Mouse (Mus musculus) lung, embryonic 16.5 days (tissue): ENCODE measurements around the gene Rnase10. TPM values are rescaled to one million over a fixed set of nuclear protein-coding genes. Genes with fewer than 3 reads are reported as not detected.
"Not testable (repeated sequence)": the region's sequence is repeated elsewhere in the genome, so short reads cannot be mapped to it uniquely, and the experiment has no call there.

Experiments used
- ATAC-seq: fragments of 200-750 bp; cut with Nextera tagmentation; 2 replicates; pipeline ENCODE4 v1.8.0; 2017; ENCODE audit warnings: low read depth, mild to moderate bottlenecking, moderate library complexity
- H3K27ac ChIP-seq: fragments of 300-500 bp; sonication (generic); 2 replicates; pipeline ENCODE4 v1.5.1; 2014; ENCODE audit warnings: mild to moderate bottlenecking, control low read depth, low read length
- H3K27me3 ChIP-seq: fragments of 300-500 bp; sonication (generic); 2 replicates; pipeline ENCODE4 v1.6.1; 2014; ENCODE audit warnings: low read depth, low read length, mixed read lengths; ENCODE audit not compliant: control insufficient read depth, insufficient read depth
- H3K36me3 ChIP-seq: fragments of 300-500 bp; sonication (generic); 2 replicates; pipeline ENCODE4 v1.6.1; 2014; ENCODE audit warnings: low read length; ENCODE audit not compliant: control insufficient read depth, insufficient read depth
- H3K4me1 ChIP-seq: fragments of 300-500 bp; sonication (generic); replicated peaks from 2 replicates; pipeline ENCODE4 v1.6.1; 2014; ENCODE audit warnings: low read length, mixed read lengths; ENCODE audit not compliant: control insufficient read depth, insufficient read depth
- H3K4me2 ChIP-seq: fragments of 300-500 bp; sonication (generic); 2 replicates; pipeline ENCODE4 v1.6.1; 2014; ENCODE audit warnings: low read depth, low read length, control low read depth
- H3K4me3 ChIP-seq: fragments of 300-500 bp; sonication (generic); 2 replicates; pipeline ENCODE4 v1.5.1; 2014; ENCODE audit warnings: mild to moderate bottlenecking, low read length, control low read depth
- H3K9ac ChIP-seq: fragments of 300-500 bp; sonication (generic); 2 replicates; pipeline ENCODE4 v1.6.1; 2014; ENCODE audit warnings: low read length, control low read depth
- H3K9me3 ChIP-seq: fragments of 300-500 bp; sonication (generic); 2 replicates; pipeline ENCODE4 v1.6.1; 2016; ENCODE audit warnings: low read length; ENCODE audit not compliant: control insufficient read depth
- WGBS: fragments of 180-500 bp; shearing (Covaris S2); extraction: QIAGEN DNeasy Blood & Tissue Kit; methylation state at CpG from one replicate; pipeline ENCODE4 v1.1.7; 2014; 5-methylcytosine and 5-hydroxymethylcytosine counted together
- polyA plus RNA-seq: library from polyadenylated mRNA; unstranded; fragments of >200 nt; fragmentation: Nextera tagmentation; extraction: Ambion mirVana; gene quantifications from 2 replicates; pipeline ENCODE4 v1.2.1, GENCODE M21; 2015

Gene Rnase10
- polyA plus RNA-seq, 1 experiment from 2014 or later = 0.26 TPM

DNA sequence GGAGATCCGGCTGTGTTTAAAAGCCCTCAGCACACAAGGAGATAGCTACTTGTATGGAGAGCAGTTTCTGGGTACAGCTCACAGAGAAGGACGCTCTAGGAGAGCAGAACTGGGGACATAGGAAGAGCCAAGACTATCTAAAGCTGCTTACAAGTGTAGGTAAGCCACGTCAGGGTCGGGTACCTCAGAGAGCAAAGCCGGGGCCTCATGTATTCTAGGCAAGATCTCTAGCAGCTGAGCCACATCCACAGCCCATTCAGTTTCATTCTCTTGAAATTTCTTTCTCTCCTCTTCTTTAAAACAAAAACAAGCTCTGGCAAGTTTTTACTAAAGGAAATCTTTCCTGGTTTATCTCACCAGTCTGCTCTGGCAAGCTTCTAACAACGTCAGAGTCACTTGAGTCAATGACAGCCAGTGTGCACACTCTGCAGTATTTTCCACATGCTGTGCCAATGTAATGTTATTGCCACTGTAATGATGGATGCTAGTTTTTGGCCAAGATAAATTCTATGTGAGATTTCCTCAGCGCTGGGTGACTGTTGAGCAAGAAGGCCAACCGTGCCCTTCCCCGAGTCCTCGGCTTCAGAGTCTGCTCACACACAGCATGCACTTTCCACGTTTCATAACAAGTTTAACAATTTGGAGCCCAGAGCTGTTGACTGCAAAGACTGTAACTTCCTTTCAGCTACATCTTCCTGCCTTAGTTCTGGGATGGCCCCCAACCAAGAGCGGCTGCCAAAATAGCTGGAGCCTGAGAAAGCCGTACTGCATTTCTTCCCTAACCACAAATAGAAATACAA lies 563 bp downstream of the Rnase10 start:
- Histone ChIP-seq H3K9ac (peak overlapping the region; percentile 41), H3K36me3 (no peaks in the 10 kb centered on the region), H3K9me3 (no peaks in the 10 kb centered on the region), H3K4me1 (peaks cover 16% of the 10 kb centered on the region), H3K27ac (peak overlapping the region; percentile 98), H3K27me3 (no peaks in the 10 kb centered on the region), H3K4me2 (peak overlapping the region; percentile 27), H3K4me3 (no peak overlapping the region)
- WGBS = 43% methylated on average over 13 of the region's 13 CpGs
- ATAC-seq = peak; percentile 96

GRCm38 (mm10) chr14:51008781-51009180 lies 1.2 kb downstream of the Rnase10 start:
- Histone ChIP-seq H3K36me3 (no peaks in the 10 kb centered on the region), H3K4me1 (peaks cover 16% of the 10 kb centered on the region), H3K9me3 (no peaks in the 10 kb centered on the region), H3K27me3 (no peaks in the 10 kb centered on the region), H3K4me2 (peak overlapping the region; percentile 14; the same call in 1 of the 2 replicates), H3K9ac (no peak overlapping the region), H3K27ac (peak overlapping the region; percentile 98), H3K4me3 (no peak overlapping the region)
- peak; percentile 3; the same call in 1 of the 2 replicates for ATAC-seq
- 60% methylated on average over 4 of the region's 4 CpGs for WGBS

- H3K27me3 ChIP-seq = no peaks in the 10 kb centered on the region
- 72% methylated on average over 6 of the region's 6 CpGs for WGBS
- no peak overlapping the region for H3K4me3 ChIP-seq
- no peak for ATAC-seq
- no peak overlapping the region for H3K4me2 ChIP-seq
- H3K9me3 ChIP-seq = no peaks in the 10 kb centered on the region
- no peaks in the 10 kb centered on the region for H3K36me3 ChIP-seq
- peak overlapping the region; percentile 98 for H3K27ac ChIP-seq
- H3K4me1 ChIP-seq = peaks cover 16% of the 10 kb centered on the region
- no peak overlapping the region for H3K9ac ChIP-seq
These were observed 2.0 kb downstream of the Rnase10 start for GRCm38 (mm10) chr14:51009572-51009971.

DNA sequence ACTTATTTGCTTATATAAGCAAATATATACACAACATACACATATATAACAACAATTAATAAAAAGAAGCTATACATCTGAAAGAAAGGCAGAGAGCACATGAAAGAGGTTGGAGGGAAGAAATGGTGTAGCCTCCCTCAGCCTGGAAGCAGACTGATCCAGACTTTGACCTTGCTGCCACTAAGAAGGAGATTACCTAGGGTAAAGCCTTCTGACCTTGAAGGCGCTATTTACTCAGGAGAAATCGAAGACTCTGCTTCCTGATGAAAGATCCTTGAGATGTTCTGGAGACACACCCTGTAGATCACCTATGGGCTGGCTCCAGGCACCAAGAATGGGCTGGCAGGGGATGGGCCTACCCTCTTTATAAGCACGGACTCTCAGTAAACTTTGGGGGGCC lies 7.2 kb downstream of the Rnase10 start:
- H3K9me3 ChIP-seq, H3K27ac ChIP-seq: not testable (repeated sequence)
- 73% methylated on average over 3 of the region's 3 CpGs for WGBS

DNA sequence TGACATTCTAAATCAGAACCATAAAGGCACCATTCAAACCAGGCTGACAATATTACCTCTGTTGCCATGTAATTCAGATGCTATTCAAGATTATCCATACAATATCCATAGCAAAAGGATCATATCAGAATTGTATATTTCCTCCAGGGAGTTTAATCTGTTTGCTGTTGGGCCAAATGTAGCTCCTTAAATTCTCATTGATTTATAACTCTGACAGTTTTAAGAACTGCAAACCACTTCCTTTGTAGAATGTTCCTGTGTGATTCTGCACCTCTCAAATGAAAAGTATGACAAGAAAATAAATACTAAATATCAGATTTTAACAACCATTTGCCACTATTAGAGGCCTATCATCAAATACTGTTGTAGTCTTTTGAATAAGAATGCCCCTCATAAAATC lies 8.2 kb downstream of the Rnase10 start:
- 0 out of 2 replicates have a peak, but pooled peaks cover 3% of the 10 kb centered on the region for H3K4me1 ChIP-seq
- H3K4me3 ChIP-seq = no peak overlapping the region
- no peaks in the 10 kb centered on the region for H3K9me3 ChIP-seq
- H3K4me2 ChIP-seq = no peak overlapping the region
- no peak overlapping the region for H3K9ac ChIP-seq
- ATAC-seq = no peak
- H3K27me3 ChIP-seq = no peaks in the 10 kb centered on the region
- no peaks in the 10 kb centered on the region for H3K36me3 ChIP-seq
- no peak overlapping the region for H3K27ac ChIP-seq

More for the DNA sequence above, 7.2 kb downstream of the Rnase10 start:
- H3K9ac ChIP-seq, ATAC-seq, H3K4me3 ChIP-seq, H3K27me3 ChIP-seq, H3K4me1 ChIP-seq, H3K36me3 ChIP-seq, H3K4me2 ChIP-seq: not testable (repeated sequence)

GRCm38 (mm10) chr14:51017256-51017655 lies 9.7 kb downstream of the Rnase10 start:
- Histone ChIP-seq H3K9ac (no peak overlapping the region), H3K36me3 (no peaks in the 10 kb centered on the region), H3K4me3 (no peak overlapping the region), H3K9me3 (no peaks in the 10 kb centered on the region), H3K4me1 (0 out of 2 replicates have a peak, but pooled peaks cover 3% of the 10 kb centered on the region), H3K27ac (0 out of 2 replicates have a peak overlapping the region, but pooled peaks have one; percentile 10), H3K4me2 (no peak overlapping the region), H3K27me3 (no peaks in the 10 kb centered on the region)
- 61% methylated on average over 3 of the region's 3 CpGs for WGBS
- peak; percentile 73 for ATAC-seq

GRCm38 (mm10) chr14:51023457-51023856 lies 15.9 kb downstream of the Rnase10 start:
- H3K4me1 ChIP-seq = no peaks in the 10 kb centered on the region
- H3K36me3 ChIP-seq = no peaks in the 10 kb centered on the region
- 77% methylated on average over 4 of the region's 4 CpGs for WGBS
- ATAC-seq = no peak
- no peak overlapping the region for H3K9ac ChIP-seq
- H3K27me3 ChIP-seq = no peaks in the 10 kb centered on the region
- no peak overlapping the region for H3K4me2 ChIP-seq
- H3K27ac ChIP-seq = no peak overlapping the region
- no peaks in the 10 kb centered on the region for H3K9me3 ChIP-seq
- no peak overlapping the region for H3K4me3 ChIP-seq

- Histone ChIP-seq H3K27me3 (no peaks in the 10 kb centered on the region), H3K36me3 (no peaks in the 10 kb centered on the region), H3K4me2 (no peak overlapping the region), H3K4me3 (no peak overlapping the region), H3K4me1 (no peaks in the 10 kb centered on the region), H3K27ac (no peak overlapping the region), H3K9ac (no peak overlapping the region), H3K9me3 (no peaks in the 10 kb centered on the region)
- no peak for ATAC-seq
- WGBS = 79% methylated on average over 1 of the region's 1 CpGs
These were observed 17.3 kb downstream of the Rnase10 start for GRCm38 (mm10) chr14:51024820-51025219.

GRCm38 (mm10) chr14:51026391-51027133 lies 19.0 kb downstream of the Rnase10 start:
- Histone ChIP-seq H3K4me1 (no peaks in the 10 kb centered on the region), H3K4me3 (no peak overlapping the region), H3K27me3 (no peaks in the 10 kb centered on the region), H3K36me3 (no peaks in the 10 kb centered on the region), H3K9ac (no peak overlapping the region), H3K27ac (no peak overlapping the region), H3K9me3 (no peaks in the 10 kb centered on the region), H3K4me2 (no peak overlapping the region)
- WGBS = 33% methylated on average over 5 of the region's 5 CpGs
- peak; percentile 49 for ATAC-seq
